Comparison of ENCODE assay signal across 23 mouse cellular contexts in genomic region chr17:30594407-30594806, GRCm38 (mm10). TPM values are rescaled to one million over a fixed set of nuclear protein-coding genes. Genes with fewer than 3 reads are reported as not detected.
DNase-seq lines count a peak whose midpoint lies in the region; ATAC-seq and TF ChIP-seq lines count a peak whose summit lies in the region.
"Had no signal": no experiment of that assay in that cellular context is flagged by ENCODE, and none has a peak within 500 bp of the region (broad histone marks: within the 10 kb centered on the region; RNA-seq: fewer than 3 reads in every experiment).

No protein-coding gene starts in this region.

- 0 out of 2 replicates have a peak, but pooled peaks have one; percentile 17 for ATAC-seq in forebrain, embryonic 12.5 days (ENCODE audit: low FRiP score)
- no peak for ATAC-seq in forebrain, postnatal 0 days
- no peak for ATAC-seq in midbrain, embryonic 12.5 days (ENCODE audit: low FRiP score, low read depth)
- ATAC-seq in embryonic facial prominence, embryonic 12.5 days (ENCODE audit: insufficient number of reproducible peaks, insufficient read depth, low FRiP score, low TSS enrichment) = no peak
- ATAC-seq: forebrain, embryonic 16.5 days; intestine, postnatal 0 days had no signal

- peaks cover 14% of the 10 kb centered on the region for H3K4me1 ChIP-seq in forebrain, embryonic 12.5 days
- no peaks in the 10 kb centered on the region for H3K4me1 ChIP-seq in forebrain, postnatal 0 days (ENCODE audit: insufficient read depth)
- peaks cover 13% of the 10 kb centered on the region for H3K4me1 ChIP-seq in midbrain, embryonic 12.5 days
- peaks cover 14% of the 10 kb centered on the region for H3K4me1 ChIP-seq in midbrain, embryonic 10.5 days
- no peaks in the 10 kb centered on the region; the same call in 1 of the 2 replicates for H3K4me1 ChIP-seq in embryonic facial prominence, embryonic 12.5 days
- H3K4me1 ChIP-seq: neural tube, embryonic 12.5 days had no signal

- no peaks in the 10 kb centered on the region for H3K9me3 ChIP-seq in forebrain, embryonic 12.5 days
- H3K9me3 ChIP-seq in forebrain, postnatal 0 days (ENCODE audit: low read length) = no peaks in the 10 kb centered on the region
- H3K9me3 ChIP-seq in midbrain, embryonic 12.5 days = no peaks in the 10 kb centered on the region; the same call in 1 of the 2 replicates
- peaks cover 6% of the 10 kb centered on the region; the same call in 1 of the 2 replicates for H3K9me3 ChIP-seq in midbrain, embryonic 10.5 days (replicated peaks)
- no peaks in the 10 kb centered on the region for H3K9me3 ChIP-seq in embryonic facial prominence, embryonic 12.5 days
- H3K9me3 ChIP-seq: hindbrain, embryonic 15.5 days; limb, embryonic 15.5 days had no signal

- no peak overlapping the region for H3K9ac ChIP-seq in forebrain, embryonic 12.5 days
- H3K9ac ChIP-seq in forebrain, postnatal 0 days = no peak overlapping the region
- no peak overlapping the region for H3K9ac ChIP-seq in midbrain, embryonic 12.5 days (replicated peaks)
- H3K9ac ChIP-seq in embryonic facial prominence, embryonic 12.5 days = no peak overlapping the region
- H3K9ac ChIP-seq: heart, embryonic 12.5 days; hindbrain, embryonic 15.5 days; limb, embryonic 15.5 days; liver, embryonic 14.5 days; lung, embryonic 14.5 days; neural tube, embryonic 12.5 days had no signal

- no peak for TF ChIP-seq CTCF in forebrain, postnatal 0 days (IDR thresholded peaks at IDR 0.05; ENCODE audit: low read depth)

- WGBS in forebrain, embryonic 12.5 days = 55% methylated on average over 5 of the region's 5 CpGs
- 43% methylated on average over 5 of the region's 5 CpGs for whole genome bisulfite sequencing in forebrain, postnatal 0 days
- WGBS in midbrain, embryonic 12.5 days = 48% methylated on average over 5 of the region's 5 CpGs
- WGBS in midbrain, embryonic 10.5 days = 68% methylated on average over 5 of the region's 5 CpGs
- WGBS in embryonic facial prominence, embryonic 12.5 days = 21% methylated on average over 5 of the region's 5 CpGs

- no peak for DNase-seq in forebrain, postnatal 0 days
- no peak for DNase-seq in midbrain, embryonic 10.5 days (ENCODE audit: low spot score)
- peak; percentile 39 for DNase-seq in embryo, embryonic 10 days (ENCODE audit: low spot score)
- DNase-seq in cerebellum, adult 8-10 months = no peak
- DNase-seq in thymus, postnatal 36 days = no peak
- DNase-seq: adrenal gland, postnatal 25 days; cerebellum, adult 9-10 months; gastrocnemius, postnatal 25 days; heart, adult 18-20 months; heart, postnatal 10 days; kidney, postnatal 4 days; lung, embryonic 14.5 days had no signal

- no peak overlapping the region for H3K27ac ChIP-seq in forebrain, embryonic 12.5 days
- no peak overlapping the region for H3K27ac ChIP-seq in forebrain, postnatal 0 days (ENCODE audit: low read depth, low read length)
- peak overlapping the region; percentile 60 for H3K27ac ChIP-seq in midbrain, embryonic 12.5 days (replicated peaks)
- no peak overlapping the region for H3K27ac ChIP-seq in midbrain, embryonic 10.5 days (replicated peaks)
- 0 out of 2 replicates have a peak overlapping the region, but pooled peaks have one; percentile 12 for H3K27ac ChIP-seq in embryonic facial prominence, embryonic 12.5 days
- H3K27ac ChIP-seq: hindbrain, embryonic 15.5 days; left cerebral cortex, adult 2 months; limb, embryonic 15.5 days; liver, embryonic 14.5 days; neural tube, embryonic 12.5 days had no signal

- no peak overlapping the region for H3K4me3 ChIP-seq in forebrain, embryonic 12.5 days (replicated peaks)
- no peak overlapping the region for H3K4me3 ChIP-seq in forebrain, postnatal 0 days (ENCODE audit: low read depth, low read length)
- H3K4me3 ChIP-seq in midbrain, embryonic 12.5 days = no peak overlapping the region
- H3K4me3 ChIP-seq in midbrain, embryonic 10.5 days = no peak overlapping the region
- no peak overlapping the region for H3K4me3 ChIP-seq in embryonic facial prominence, embryonic 12.5 days
- H3K4me3 ChIP-seq: heart, embryonic 12.5 days; hindbrain, embryonic 15.5 days; left cerebral cortex, adult 2 months; limb, embryonic 15.5 days; neural tube, embryonic 12.5 days had no signal

- H3K27me3 ChIP-seq in forebrain, embryonic 12.5 days = no peaks in the 10 kb centered on the region
- H3K27me3 ChIP-seq in forebrain, postnatal 0 days (ENCODE audit: insufficient read depth, low read length) = no peaks in the 10 kb centered on the region
- no peaks in the 10 kb centered on the region for H3K27me3 ChIP-seq in midbrain, embryonic 12.5 days
- H3K27me3 ChIP-seq in midbrain, embryonic 10.5 days (ENCODE audit: low read depth, poor library complexity, severe bottlenecking) = no peaks in the 10 kb centered on the region
- H3K27me3 ChIP-seq in embryonic facial prominence, embryonic 12.5 days = no peaks in the 10 kb centered on the region
- H3K27me3 ChIP-seq: heart, embryonic 12.5 days; hindbrain, embryonic 15.5 days; limb, embryonic 15.5 days; neural tube, embryonic 12.5 days had no signal

- no peak overlapping the region for H3K4me2 ChIP-seq in forebrain, embryonic 12.5 days
- H3K4me2 ChIP-seq in forebrain, postnatal 0 days (ENCODE audit: low read depth) = no peak overlapping the region
- H3K4me2 ChIP-seq in midbrain, embryonic 12.5 days (replicated peaks) = no peak overlapping the region
- no peak overlapping the region for H3K4me2 ChIP-seq in embryonic facial prominence, embryonic 12.5 days (replicated peaks)
- H3K4me2 ChIP-seq: heart, embryonic 12.5 days; hindbrain, embryonic 15.5 days; limb, embryonic 15.5 days; lung, embryonic 14.5 days; neural tube, embryonic 12.5 days had no signal

- peaks cover 44% of the 10 kb centered on the region for H3K36me3 ChIP-seq in forebrain, embryonic 12.5 days (replicated peaks)
- H3K36me3 ChIP-seq in forebrain, postnatal 0 days (ENCODE audit: insufficient read depth) = peaks cover 28% of the 10 kb centered on the region; the same call in 1 of the 2 replicates
- H3K36me3 ChIP-seq in midbrain, embryonic 12.5 days = peaks cover 47% of the 10 kb centered on the region
- H3K36me3 ChIP-seq in midbrain, embryonic 10.5 days = peaks cover 70% of the 10 kb centered on the region
- peaks cover 38% of the 10 kb centered on the region for H3K36me3 ChIP-seq in embryonic facial prominence, embryonic 12.5 days

RNA-seq across cellular contexts. Expression of gene Btbd9, which starts 18.1 kb away (rescaled TPM):
- 79.8 and 85.9 TPM in 2 replicates for polyA plus RNA-seq in forebrain, embryonic 12.5 days (2016; fragmentation: Nextera tagmentation; extraction: Ambion mirVana)
- 55.0 and 63.6 TPM in 2 replicates for total RNA-seq in forebrain, postnatal 0 days (2014; rRNA removed)
- 112 and 149 TPM in 2 replicates for polyA plus RNA-seq in forebrain, postnatal 0 days (2015; fragmentation: Nextera tagmentation; extraction: Ambion mirVana)
- 98.0 and 102 TPM in 2 replicates for polyA plus RNA-seq in midbrain, embryonic 12.5 days (2016; fragmentation: Nextera tagmentation; extraction: Ambion mirVana)
- 63.0 and 74.5 TPM in 2 replicates for polyA plus RNA-seq in midbrain, embryonic 10.5 days (2016; fragmentation: Nextera tagmentation; extraction: Ambion mirVana)
- polyA plus RNA-seq in embryonic facial prominence, embryonic 12.5 days (2016; fragmentation: Nextera tagmentation; extraction: Ambion mirVana) = 71.6 and 78.9 TPM in 2 replicates

RNA-seq across cellular contexts. Expression of gene Dnah8, which starts 29.7 kb away (rescaled TPM):
- polyA plus RNA-seq in forebrain, embryonic 12.5 days (2016; fragmentation: Nextera tagmentation; extraction: Ambion mirVana) = 0.98 and 1.4 TPM in 2 replicates
- 1.5 and 5.0 TPM in 2 replicates for total RNA-seq in forebrain, postnatal 0 days (2014; rRNA removed)
- polyA plus RNA-seq in forebrain, postnatal 0 days (2015; fragmentation: Nextera tagmentation; extraction: Ambion mirVana) = 0.80 and 2.1 TPM in 2 replicates
- 0.66 and 1.4 TPM in 2 replicates for polyA plus RNA-seq in midbrain, embryonic 12.5 days (2016; fragmentation: Nextera tagmentation; extraction: Ambion mirVana)
- polyA plus RNA-seq in midbrain, embryonic 10.5 days (2016; fragmentation: Nextera tagmentation; extraction: Ambion mirVana) = 1.1 and 1.2 TPM in 2 replicates
- 1.4 and 2.1 TPM in 2 replicates for polyA plus RNA-seq in embryonic facial prominence, embryonic 12.5 days (2016; fragmentation: Nextera tagmentation; extraction: Ambion mirVana)

RNA-seq across cellular contexts. Expression of gene Glo1, which starts 32.3 kb away (rescaled TPM):
- 233 and 241 TPM in 2 replicates for polyA plus RNA-seq in forebrain, embryonic 12.5 days (2016; fragmentation: Nextera tagmentation; extraction: Ambion mirVana)
- 150 and 172 TPM in 2 replicates for total RNA-seq in forebrain, postnatal 0 days (2014; rRNA removed)
- polyA plus RNA-seq in forebrain, postnatal 0 days (2015; fragmentation: Nextera tagmentation; extraction: Ambion mirVana) = 186 and 194 TPM in 2 replicates
- 207 and 215 TPM in 2 replicates for polyA plus RNA-seq in midbrain, embryonic 12.5 days (2016; fragmentation: Nextera tagmentation; extraction: Ambion mirVana)
- polyA plus RNA-seq in midbrain, embryonic 10.5 days (2016; fragmentation: Nextera tagmentation; extraction: Ambion mirVana) = 242 and 252 TPM in 2 replicates
- polyA plus RNA-seq in embryonic facial prominence, embryonic 12.5 days (2016; fragmentation: Nextera tagmentation; extraction: Ambion mirVana) = 215 and 218 TPM in 2 replicates

Comparison
In these comparisons a context has a peak if more than half of its experiments do, and no peak if none do; other contexts are left out.
1. H3K27ac ChIP-seq: peak in midbrain, embryonic 12.5 days (single experiment) and embryonic facial prominence, embryonic 12.5 days (single experiment); none in forebrain, embryonic 12.5 days (single experiment), forebrain, postnatal 0 days (single experiment) and midbrain, embryonic 10.5 days (single experiment).